Mouse (Mus musculus): ENCODE results near the gene Gps2. TPM values are rescaled to one million over a fixed set of nuclear protein-coding genes. Genes with fewer than 3 reads are reported as not detected.
A peak's percentile ranks its signal among the peaks of the same experiment; 100 is the strongest.

Gps2 gene
- polyA plus RNA-seq, 1 experiment from 2014 or later, result 85.2 TPM

- Histone ChIP-seq H3K4me3 (ENCODE audit: low read length) (no peak overlapping the region), H3K9me3 (ENCODE audit: low read length) (no peaks in the 10 kb centered on the region), H3K4me2 (replicated peaks; ENCODE audit: low read depth, low read length) (0 out of 2 replicates have a peak overlapping the region, but pooled peaks have one; percentile 5), H3K27ac (ENCODE audit: low read length) (peak overlapping the region; percentile 14; the same call in 1 of the 2 replicates), H3K9ac (replicated peaks; ENCODE audit: low read length) (0 out of 2 replicates have a peak overlapping the region, but pooled peaks have one; percentile 14), H3K4me1 (ENCODE audit: insufficient read depth, low read length) (peaks cover 19% of the 10 kb centered on the region), H3K36me3 (ENCODE audit: insufficient read depth, low read length) (no peaks in the 10 kb centered on the region), H3K27me3 (ENCODE audit: insufficient read depth, low read length) (no peaks in the 10 kb centered on the region)
- 58% methylated on average over 9 of the region's 9 CpGs for WGBS
- no peak for ATAC-seq (ENCODE audit: low FRiP score, low TSS enrichment)
Observed at GRCm38 (mm10) chr11:69884240-69884639, 29.4 kb upstream of the Gps2 start.

- no peak for ATAC-seq (ENCODE audit: low FRiP score, low TSS enrichment)
- no peak overlapping the region for H3K4me3 ChIP-seq (ENCODE audit: low read length)
- peaks cover 14% of the 10 kb centered on the region for H3K4me1 ChIP-seq (ENCODE audit: insufficient read depth, low read length)
- peak overlapping the region; percentile 14; the same call in 1 of the 2 replicates for H3K27ac ChIP-seq (ENCODE audit: low read length)
- H3K4me2 ChIP-seq (replicated peaks; ENCODE audit: low read depth, low read length), result 0 out of 2 replicates have a peak overlapping the region, but pooled peaks have one; percentile 5
- WGBS, result 68% methylated on average over 8 of the region's 8 CpGs
- no peaks in the 10 kb centered on the region for H3K36me3 ChIP-seq (ENCODE audit: insufficient read depth, low read length)
- H3K9ac ChIP-seq (replicated peaks; ENCODE audit: low read length), result peak overlapping the region; percentile 14; the same call in 1 of the 2 replicates
- H3K9me3 ChIP-seq (ENCODE audit: low read length), result no peaks in the 10 kb centered on the region
- no peaks in the 10 kb centered on the region for H3K27me3 ChIP-seq (ENCODE audit: insufficient read depth, low read length)
Observed at GRCm38 (mm10) chr11:69884663-69885062, 29.0 kb upstream of the Gps2 start.

GRCm38 (mm10) chr11:69886907-69887635 lies 26.6 kb upstream of the Gps2 start:
- H3K36me3 ChIP-seq (ENCODE audit: insufficient read depth, low read length), result no peaks in the 10 kb centered on the region
- 0 out of 2 replicates have a peak, but pooled peaks have one; percentile 46 for ATAC-seq (ENCODE audit: low FRiP score, low TSS enrichment)
- H3K9me3 ChIP-seq (ENCODE audit: low read length), result no peaks in the 10 kb centered on the region
- no peak overlapping the region for H3K27ac ChIP-seq (ENCODE audit: low read length)
- no peaks in the 10 kb centered on the region for H3K27me3 ChIP-seq (ENCODE audit: insufficient read depth, low read length)
- H3K9ac ChIP-seq (replicated peaks; ENCODE audit: low read length), result no peak overlapping the region
- WGBS, result 69% methylated on average over 8 of the region's 8 CpGs
- no peak overlapping the region for H3K4me2 ChIP-seq (replicated peaks; ENCODE audit: low read depth, low read length)
- peaks cover 9% of the 10 kb centered on the region for H3K4me1 ChIP-seq (ENCODE audit: insufficient read depth, low read length)
- no peak overlapping the region for H3K4me3 ChIP-seq (ENCODE audit: low read length)

GRCm38 (mm10) chr11:69891482-69891881 lies 22.2 kb upstream of the Gps2 start:
- no peak overlapping the region for H3K9ac ChIP-seq (replicated peaks; ENCODE audit: low read length)
- ATAC-seq (ENCODE audit: low FRiP score, low TSS enrichment), result no peak
- H3K36me3 ChIP-seq (ENCODE audit: insufficient read depth, low read length), result no peaks in the 10 kb centered on the region
- H3K27ac ChIP-seq (ENCODE audit: low read length), result no peak overlapping the region
- H3K4me3 ChIP-seq (ENCODE audit: low read length), result no peak overlapping the region
- no peak overlapping the region for H3K4me2 ChIP-seq (replicated peaks; ENCODE audit: low read depth, low read length)
- 64% methylated on average over 4 of the region's 4 CpGs for WGBS
- H3K4me1 ChIP-seq (ENCODE audit: insufficient read depth, low read length), result 0 out of 2 replicates have a peak, but pooled peaks cover 5% of the 10 kb centered on the region
- no peaks in the 10 kb centered on the region for H3K27me3 ChIP-seq (ENCODE audit: insufficient read depth, low read length)
- H3K9me3 ChIP-seq (ENCODE audit: low read length), result no peaks in the 10 kb centered on the region

- no peak for ATAC-seq (ENCODE audit: low FRiP score, low TSS enrichment)
- Histone ChIP-seq H3K4me3 (ENCODE audit: low read length) (no peak overlapping the region), H3K4me2 (replicated peaks; ENCODE audit: low read depth, low read length) (no peak overlapping the region), H3K27me3 (ENCODE audit: insufficient read depth, low read length) (no peaks in the 10 kb centered on the region), H3K9me3 (ENCODE audit: low read length) (no peaks in the 10 kb centered on the region), H3K27ac (ENCODE audit: low read length) (no peak overlapping the region), H3K9ac (replicated peaks; ENCODE audit: low read length) (no peak overlapping the region; the same call in 1 of the 2 replicates), H3K4me1 (ENCODE audit: insufficient read depth, low read length) (peaks cover 15% of the 10 kb centered on the region), H3K36me3 (ENCODE audit: insufficient read depth, low read length) (no peaks in the 10 kb centered on the region)
- WGBS, result 64% methylated on average over 5 of the region's 5 CpGs
Observed at GRCm38 (mm10) chr11:69894671-69895070, 19.0 kb upstream of the Gps2 start.

- Histone ChIP-seq H3K9me3 (ENCODE audit: low read length) (no peaks in the 10 kb centered on the region), H3K4me3 (ENCODE audit: low read length) (no peak within 1 kb of the TSS), H3K9ac (replicated peaks; ENCODE audit: low read length) (no peak within 1 kb of the TSS; the same call in 1 of the 2 replicates), H3K27ac (ENCODE audit: low read length) (no peak within 1 kb of the TSS), H3K4me1 (ENCODE audit: insufficient read depth, low read length) (peaks cover 21% of the 10 kb centered on the region), H3K4me2 (replicated peaks; ENCODE audit: low read depth, low read length) (no peak within 1 kb of the TSS), H3K36me3 (ENCODE audit: insufficient read depth, low read length) (no peaks in the 10 kb centered on the region), H3K27me3 (ENCODE audit: insufficient read depth, low read length) (no peaks in the 10 kb centered on the region)
- 66% methylated on average over 4 of the region's 4 CpGs for WGBS
- no peak for ATAC-seq (ENCODE audit: low FRiP score, low TSS enrichment)
Observed at GRCm38 (mm10) chr11:69895291-69895690, 18.4 kb upstream of the Gps2 start, which contains the start of gene Acap1. Gene Acap1, minus strand, starts transcription at chr11:69895539.

- 21% methylated on average over 4 of the region's 4 CpGs for WGBS
- ATAC-seq (ENCODE audit: low FRiP score, low TSS enrichment), result no peak
- peak overlapping the region; percentile 99 for H3K27ac ChIP-seq (ENCODE audit: low read length)
- H3K9ac ChIP-seq (replicated peaks; ENCODE audit: low read length), result peak overlapping the region; percentile 99
- peaks cover 13% of the 10 kb centered on the region for H3K36me3 ChIP-seq (ENCODE audit: insufficient read depth, low read length)
- no peaks in the 10 kb centered on the region for H3K27me3 ChIP-seq (ENCODE audit: insufficient read depth, low read length)
- peak overlapping the region; percentile 93 for H3K4me2 ChIP-seq (replicated peaks; ENCODE audit: low read depth, low read length)
- peak overlapping the region; percentile 88 for H3K4me3 ChIP-seq (ENCODE audit: low read length)
- H3K4me1 ChIP-seq (ENCODE audit: insufficient read depth, low read length), result peaks cover 31% of the 10 kb centered on the region
- no peaks in the 10 kb centered on the region for H3K9me3 ChIP-seq (ENCODE audit: low read length)
Observed at GRCm38 (mm10) chr11:69899870-69900269, 13.8 kb upstream of the Gps2 start.

- Histone ChIP-seq H3K4me3 (ENCODE audit: low read length) (peak within 1 kb of the TSS; percentile 88), H3K9me3 (ENCODE audit: low read length) (no peaks in the 10 kb centered on the region), H3K4me1 (ENCODE audit: insufficient read depth, low read length) (peaks cover 31% of the 10 kb centered on the region), H3K36me3 (ENCODE audit: insufficient read depth, low read length) (peaks cover 19% of the 10 kb centered on the region), H3K9ac (replicated peaks; ENCODE audit: low read length) (peak within 1 kb of the TSS; percentile 99), H3K27ac (ENCODE audit: low read length) (peak within 1 kb of the TSS; percentile 99), H3K4me2 (replicated peaks; ENCODE audit: low read depth, low read length) (peak within 1 kb of the TSS; percentile 93), H3K27me3 (ENCODE audit: insufficient read depth, low read length) (no peaks in the 10 kb centered on the region)
- peak; percentile 95 for ATAC-seq (ENCODE audit: low FRiP score, low TSS enrichment)
- WGBS, result under 1% methylated on average over 38 of the region's 38 CpGs
Observed at GRCm38 (mm10) chr11:69900471-69901405, 12.9 kb upstream of the Gps2 start, which contains the start of the genes 2810408A11Rik and Neurl4. Gene 2810408A11Rik, minus strand, starts transcription at chr11:69900987. Gene Neurl4, plus strand, starts transcription at chr11:69901072.

- Histone ChIP-seq H3K4me1 (ENCODE audit: insufficient read depth, low read length) (peaks cover 31% of the 10 kb centered on the region), H3K4me2 (replicated peaks; ENCODE audit: low read depth, low read length) (peak overlapping the region; percentile 93), H3K9me3 (ENCODE audit: low read length) (no peaks in the 10 kb centered on the region), H3K36me3 (ENCODE audit: insufficient read depth, low read length) (peaks cover 25% of the 10 kb centered on the region), H3K27me3 (ENCODE audit: insufficient read depth, low read length) (no peaks in the 10 kb centered on the region), H3K4me3 (ENCODE audit: low read length) (peak overlapping the region; percentile 88), H3K27ac (ENCODE audit: low read length) (peak overlapping the region; percentile 99), H3K9ac (replicated peaks; ENCODE audit: low read length) (peak overlapping the region; percentile 99)
- WGBS, result under 1% methylated on average over 42 of the region's 42 CpGs
- ATAC-seq (ENCODE audit: low FRiP score, low TSS enrichment), result peak; percentile 85
Observed at GRCm38 (mm10) chr11:69901406-69901846, 12.3 kb upstream of the Gps2 start.
